Mouse (Mus musculus): ENCODE measurements around the gene Dgcr2.

- TF ChIP-seq MAX (IDR thresholded peaks at IDR 0.05; ENCODE audit: low read depth) (no peak), POLR2A (IDR thresholded peaks at IDR 0.05; ENCODE audit: insufficient read length, low read depth) (no peak), TCF12 (IDR thresholded peaks at IDR 0.05; ENCODE audit: insufficient read depth, poor library complexity, severe bottlenecking) (no peak), MYOG (IDR thresholded peaks at IDR 0.05; ENCODE audit: control insufficient read depth in 1 of 3, insufficient read depth in 1 of 3, insufficient read length in 2 of 3, low read depth in 2 of 3) (no peak), SRF (IDR thresholded peaks at IDR 0.05; ENCODE audit: control insufficient read depth, insufficient read length, low read depth) (no peak), E2F4 (IDR thresholded peaks at IDR 0.05; ENCODE audit: insufficient read depth) (no peak), USF1 (IDR thresholded peaks at IDR 0.05; ENCODE audit: low read depth) (no peak), POLR2AphosphoS2 (IDR thresholded peaks at IDR 0.05; ENCODE audit: insufficient read length, low read depth) (no peak), MYOD1 (IDR thresholded peaks at IDR 0.05; ENCODE audit: control insufficient read depth in 1 of 3, insufficient read length in 2 of 3, low read depth in 2 of 3) (no peak)
Measured at GRCm38 (mm10) chr16:17853263-17853662, 45.1 kb downstream of the Dgcr2 start.
